Comparison of ENCODE assay signal across 20 mouse cellular contexts in the genomic region with DNA sequence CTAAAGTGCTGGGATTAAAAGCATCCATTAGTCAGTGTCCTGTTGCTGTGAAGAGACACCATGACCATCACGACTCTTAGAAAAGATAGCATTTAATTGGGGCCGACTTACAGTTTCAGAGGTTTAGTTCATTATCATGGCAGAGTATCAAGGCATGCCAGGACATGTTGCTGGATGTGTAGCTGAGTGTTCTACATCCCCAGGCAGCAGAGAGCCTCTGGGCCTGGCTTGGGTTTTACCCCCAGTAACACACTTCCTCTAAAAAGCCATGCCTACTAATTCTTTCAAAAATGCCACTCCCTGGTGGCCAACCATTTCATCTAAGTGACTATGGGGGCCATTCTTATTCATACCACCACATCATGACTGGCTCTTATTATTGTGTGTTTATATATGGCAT. TPM values are rescaled to one million over a fixed set of nuclear protein-coding genes. Genes with fewer than 3 reads are reported as not detected.
DNase-seq lines count a peak whose midpoint lies in the region; ATAC-seq and TF ChIP-seq lines count a peak whose summit lies in the region.
"Had no signal": no experiment of that assay in that cellular context is flagged by ENCODE, and none has a peak within 500 bp of the region (broad histone marks: within the 10 kb centered on the region; RNA-seq: fewer than 3 reads in every experiment).

No protein-coding gene starts in this region.

- peaks cover 54% of the 10 kb centered on the region for H3K4me1 ChIP-seq in bone marrow macrophage, adult 2 months (ENCODE audit: control insufficient read depth, insufficient read depth, low read length)
- H3K4me1 ChIP-seq: embryonic facial prominence, embryonic 12.5 days; heart, embryonic 15.5 days had no signal

- DNase-seq in 416B (ENCODE audit: low read depth) (peak; percentile 26), ES-CJ7 (ENCODE audit: low read depth, low spot score) (peak; percentile 34)
- peak; percentile 26 for DNase-seq in splenic B cell, adult 2 months (ENCODE audit: low read depth, low spot score)
- DNase-seq in urinary bladder, postnatal 36 days (ENCODE audit: low spot score in 2 of 2) = no peak
- no peak for DNase-seq in spleen, postnatal 36 days (ENCODE audit: low spot score in 2 of 2)
- DNase-seq: adrenal gland, adult 8-10 months; adrenal gland, postnatal 36 days; cerebellum, adult 11 months; cerebellum, adult 8-10 months; cerebellum, postnatal 14 days; heart, adult 2 months; heart, postnatal 14 days had no signal

- no peak for TF ChIP-seq CTCF in bone marrow macrophage, adult 2 months (IDR thresholded peaks at IDR 0.05; ENCODE audit: low read depth, low read length)

- no peak for TF ChIP-seq POLR2A in bone marrow macrophage, adult 2 months (IDR thresholded peaks at IDR 0.05; ENCODE audit: borderline replicate concordance, low read depth, low read length)

- H3K4me3 ChIP-seq in bone marrow macrophage, adult 2 months (ENCODE audit: insufficient read depth, low read length) = no peak overlapping the region
- H3K4me3 ChIP-seq: embryonic facial prominence, embryonic 12.5 days; forebrain, embryonic 15.5 days; heart, adult 2 months; heart, embryonic 15.5 days; hindbrain, embryonic 13.5 days had no signal

- peak overlapping the region; percentile 47 for H3K27ac ChIP-seq in bone marrow macrophage, adult 2 months (ENCODE audit: insufficient read depth, low read depth, low read length)
- H3K27ac ChIP-seq: embryonic facial prominence, embryonic 12.5 days; forebrain, embryonic 15.5 days; heart, adult 2 months; heart, embryonic 15.5 days; hindbrain, embryonic 13.5 days; hindbrain, postnatal 0 days had no signal

- peaks cover 2% of the 10 kb centered on the region; the same call in 1 of the 2 replicates for H3K36me3 ChIP-seq in splenic B cell, adult 2 months (ENCODE audit: control insufficient read depth, insufficient read depth, low read length, poor library complexity, severe bottlenecking)
- H3K36me3 ChIP-seq: forebrain, embryonic 15.5 days; heart, embryonic 15.5 days had no signal

- no peak for ATAC-seq in megakaryocyte-erythroid progenitor cell, adult 5-6 weeks (replicated peaks; ENCODE audit: low FRiP score, low TSS enrichment, poor library complexity, severe bottlenecking)
- ATAC-seq: forebrain, embryonic 15.5 days; hindbrain, postnatal 0 days; Patski had no signal

- no peaks in the 10 kb centered on the region for H3K27me3 ChIP-seq in splenic B cell, adult 2 months (ENCODE audit: control insufficient read depth, insufficient read depth, low read length, poor library complexity, severe bottlenecking)
- H3K27me3 ChIP-seq: embryonic facial prominence, embryonic 12.5 days; forebrain, embryonic 15.5 days; heart, embryonic 15.5 days; hindbrain, embryonic 13.5 days; Patski had no signal

RNA-seq across cellular contexts. Expression of a gene that starts 1.3 kb away (rescaled TPM):
- polyA plus RNA-seq in bone marrow macrophage, adult 2 months (2012; ENCODE audit: insufficient read depth, insufficient read length, missing spikeins) = 9.5 and 9.6 TPM in 2 replicates
- total RNA-seq in megakaryocyte-erythroid progenitor cell, adult 5-6 weeks (2014; fragmentation: Nextera tagmentation) = 37.3 and 42.1 TPM in 2 replicates
- 62.6 and 67.4 TPM in 2 replicates for total RNA-seq in megakaryocyte-erythroid progenitor cell, adult 5-6 weeks (2017)

RNA-seq across cellular contexts. Expression of a gene that starts 24.1 kb away (rescaled TPM):
- 69.7 and 76.6 TPM in 2 replicates for polyA plus RNA-seq in bone marrow macrophage, adult 2 months (2012; ENCODE audit: insufficient read depth, insufficient read length, missing spikeins)
- total RNA-seq in megakaryocyte-erythroid progenitor cell, adult 5-6 weeks (2014; fragmentation: Nextera tagmentation) = 46.4 and 67.7 TPM in 2 replicates
- total RNA-seq in megakaryocyte-erythroid progenitor cell, adult 5-6 weeks (2017) = 71.9 and 84.0 TPM in 2 replicates

RNA-seq across cellular contexts. Expression of a gene that starts 28.2 kb away (rescaled TPM):
- polyA plus RNA-seq in bone marrow macrophage, adult 2 months (2012; ENCODE audit: insufficient read depth, insufficient read length, missing spikeins) = 24.0 and 24.5 TPM in 2 replicates
- 74.1 and 104 TPM in 2 replicates for total RNA-seq in megakaryocyte-erythroid progenitor cell, adult 5-6 weeks (2014; fragmentation: Nextera tagmentation)
- 176 and 177 TPM in 2 replicates for total RNA-seq in megakaryocyte-erythroid progenitor cell, adult 5-6 weeks (2017)

Comparison
In these comparisons a context has a peak if more than half of its experiments do, and no peak if none do; other contexts are left out.
1. DNase-seq: peak in 416B (single experiment), ES-CJ7 (single experiment) and splenic B cell, adult 2 months (single experiment); none in urinary bladder, postnatal 36 days (0 of 2) and spleen, postnatal 36 days (0 of 2).